Mouse (Mus musculus): ENCODE results near the gene Tor4a. TPM values are rescaled to one million over a fixed set of nuclear protein-coding genes. Genes with fewer than 3 reads are reported as not detected.

Tor4a gene
- total RNA-seq (2023) = 25.9 TPM

GRCm38 (mm10) chr2:25196172-25196954 is at the start of gene Tor4a:
TSS of gene Tor4a (minus strand) at chr2:25196886.

GRCm38 (mm10) chr2:25242101-25242506 is 45.4 kb upstream of the Tor4a start, which contains the start of the genes Rnf208 and Cysrt1:
TSS of gene Rnf208 (plus strand) at chr2:25242255.
TSS of gene Cysrt1 (minus strand) at chr2:25242452.

GRCm38 (mm10) chr2:25236614-25237013 is 39.9 kb upstream of the Tor4a start, which contains the start of gene Rnf224:
TSS of gene Rnf224 (minus strand) at chr2:25236787.

GRCm38 (mm10) chr2:25234050-25234449 is 37.4 kb upstream of the Tor4a start, which contains the start of gene Slc34a3:
TSS of gene Slc34a3 (minus strand) at chr2:25234364.

GRCm38 (mm10) chr2:25224492-25224765 is 27.7 kb upstream of the Tor4a start, which contains the start of gene Tubb4b:
TSS of gene Tubb4b (minus strand) at chr2:25224702.

GRCm38 (mm10) chr2:25218445-25218844 is 21.8 kb upstream of the Tor4a start, which contains the start of gene Fam166a:
TSS of gene Fam166a (plus strand) at chr2:25218745.

GRCm38 (mm10) chr2:25214444-25214843 is 17.8 kb upstream of the Tor4a start, which contains the start of gene Stpg3:
TSS of gene Stpg3 (minus strand) at chr2:25214637.

GRCm38 (mm10) chr2:25211121-25211670 is 14.5 kb upstream of the Tor4a start, which contains the start of gene Nelfb:
TSS of gene Nelfb (minus strand) at chr2:25211489.

GRCm38 (mm10) chr2:25180478-25180903 is 16.2 kb downstream of the Tor4a start, which contains the start of gene Nrarp:
TSS of gene Nrarp (plus strand) at chr2:25180758.

Other genes starting within 250 kb of the Tor4a start
- gene Zmynd19, start 247.1 kb downstream of the Tor4a start, total RNA-seq (2023) = 18.7 TPM
- 21.8 TPM for gene Dph7, start 234.5 kb downstream of the Tor4a start, total RNA-seq (2023)
- gene Mrpl41, start 221.8 kb downstream of the Tor4a start, total RNA-seq (2023) = 25.1 TPM
- gene Pnpla7, start 220.9 kb downstream of the Tor4a start, total RNA-seq (2023) = 159 TPM
- 22.7 TPM for gene Nsmf, start 142.5 kb downstream of the Tor4a start, total RNA-seq (2023)
- gene Entpd8, start 116.6 kb downstream of the Tor4a start, total RNA-seq (2023) = not detected
- gene Noxa1, start 101.7 kb downstream of the Tor4a start, total RNA-seq (2023) = not detected
- gene Nrarp, start 16.1 kb downstream of the Tor4a start, total RNA-seq (2023) = 3.3 TPM
- 68.2 TPM for gene Nelfb, start 14.6 kb upstream of the Tor4a start, total RNA-seq (2023)
- not detected for gene Stpg3, start 17.8 kb upstream of the Tor4a start, total RNA-seq (2023)
- not detected for gene Fam166a, start 21.9 kb upstream of the Tor4a start, total RNA-seq (2023)
- gene Tubb4b, start 27.8 kb upstream of the Tor4a start, total RNA-seq (2023) = 105 TPM
- not detected for gene Slc34a3, start 37.5 kb upstream of the Tor4a start, total RNA-seq (2023)
- not detected for gene Rnf224, start 39.9 kb upstream of the Tor4a start, total RNA-seq (2023)
- gene Rnf208, start 45.4 kb upstream of the Tor4a start, total RNA-seq (2023) = not detected
- not detected for gene Cysrt1, start 45.6 kb upstream of the Tor4a start, total RNA-seq (2023)
- 11.0 TPM for gene AL732309.1, start 50.0 kb upstream of the Tor4a start, total RNA-seq (2023)
- gene Tmem203, start 58.6 kb upstream of the Tor4a start, total RNA-seq (2023) = 20.6 TPM
- gene Tprn, start 65.7 kb upstream of the Tor4a start, total RNA-seq (2023) = 20.0 TPM
- 39.1 TPM for gene Ssna1, start 75.6 kb upstream of the Tor4a start, total RNA-seq (2023)
- 92.6 TPM for gene Anapc2, start 75.6 kb upstream of the Tor4a start, total RNA-seq (2023)
- gene Tmem210, start 91.3 kb upstream of the Tor4a start, total RNA-seq (2023) = not detected
- gene Lrrc26, start 93.0 kb upstream of the Tor4a start, total RNA-seq (2023) = not detected
- gene Grin1, start 122.3 kb upstream of the Tor4a start, total RNA-seq (2023) = not detected
- 34.4 TPM for gene Man1b1, start 135.5 kb upstream of the Tor4a start, total RNA-seq (2023)
- gene Dpp7, start 159.5 kb upstream of the Tor4a start, total RNA-seq (2023) = 13.0 TPM
- 12.6 TPM for gene Uap1l1, start 168.8 kb upstream of the Tor4a start, total RNA-seq (2023)
- not detected for gene Sapcd2, start 175.4 kb upstream of the Tor4a start, total RNA-seq (2023)
- not detected for gene Entpd2, start 199.0 kb upstream of the Tor4a start, total RNA-seq (2023)
- 2.3 TPM for gene Npdc1, start 202.5 kb upstream of the Tor4a start, total RNA-seq (2023)
- 0.52 TPM for gene Fut7, start 226.4 kb upstream of the Tor4a start, total RNA-seq (2023)
- gene Abca2, start 231.8 kb upstream of the Tor4a start, total RNA-seq (2023) = 80.3 TPM